Mouse (Mus musculus) lung, embryonic 15.5 days (tissue): ENCODE results near the gene Tmprss6. TPM values are rescaled to one million over a fixed set of nuclear protein-coding genes. Genes with fewer than 3 reads are reported as not detected.

Source experiments
- ATAC-seq: fragments of 200-750 bp; cut with Nextera tagmentation; 2 replicates; pipeline ENCODE4 v1.8.0; 2017; ENCODE audit warnings: moderate number of reproducible peaks, borderline replicate concordance; ENCODE audit not compliant: low FRiP score, low TSS enrichment; ENCODE audit errors: extremely low read depth
- H3K27ac ChIP-seq: fragments of 300-500 bp; sonication (generic); 2 replicates; pipeline ENCODE4 v1.5.1; 2015; ENCODE audit warnings: moderate library complexity, mild to moderate bottlenecking, inconsistent platforms
- H3K27me3 ChIP-seq: fragments of 300-500 bp; sonication (generic); 2 replicates; pipeline ENCODE4 v1.6.1; 2015; ENCODE audit warnings: inconsistent platforms
- H3K36me3 ChIP-seq: fragments of 300-500 bp; sonication (generic); 2 replicates; pipeline ENCODE4 v1.6.1; 2015; ENCODE audit warnings: inconsistent platforms
- H3K4me1 ChIP-seq: fragments of 300-500 bp; sonication (generic); 2 replicates; pipeline ENCODE4 v1.6.1; 2015; ENCODE audit warnings: inconsistent platforms
- H3K4me2 ChIP-seq: fragments of 300-500 bp; sonication (generic); 2 replicates; pipeline ENCODE4 v1.6.1; 2015; ENCODE audit warnings: inconsistent platforms, mild to moderate bottlenecking, moderate library complexity
- H3K4me3 ChIP-seq: fragments of 300-500 bp; sonication (generic); 2 replicates; pipeline ENCODE4 v1.5.1; 2015; ENCODE audit warnings: mild to moderate bottlenecking, inconsistent platforms
- H3K9ac ChIP-seq: fragments of 300-500 bp; sonication (generic); 2 replicates; pipeline ENCODE4 v1.6.1; 2015; ENCODE audit warnings: inconsistent platforms
- H3K9me3 ChIP-seq: fragments of 300-500 bp; sonication (generic); 2 replicates; pipeline ENCODE4 v1.6.1; 2016; ENCODE audit warnings: inconsistent platforms
- WGBS: fragments of 180-500 bp; shearing (Covaris S2); methylation state at CpG from one replicate; pipeline ENCODE4 v1.1.7; 2015; 5-methylcytosine and 5-hydroxymethylcytosine counted together
- polyA plus RNA-seq: library from polyadenylated mRNA; unstranded; fragments of >200 nt; fragmentation: Nextera tagmentation; extraction: Ambion mirVana; gene quantifications from 2 replicates; pipeline ENCODE4 v1.2.1, GENCODE M21; 2015

Gene Tmprss6
- polyA plus RNA-seq, 1 experiment from 2014 or later = 0.06 TPM

- ATAC-seq = peak; percentile 72
- H3K4me3 ChIP-seq = peak within 1 kb of the TSS; percentile 69
- H3K4me1 ChIP-seq = peaks cover 68% of the 10 kb centered on the region
- 0 out of 2 replicates have a peak, but pooled peaks cover 3% of the 10 kb centered on the region for H3K36me3 ChIP-seq
- H3K9ac ChIP-seq = peak within 1 kb of the TSS; percentile 51
- H3K9me3 ChIP-seq = no peaks in the 10 kb centered on the region
- H3K4me2 ChIP-seq = peak within 1 kb of the TSS; percentile 89
- peaks cover 18% of the 10 kb centered on the region; the same call in 1 of the 2 replicates for H3K27me3 ChIP-seq
- peak within 1 kb of the TSS; percentile 99 for H3K27ac ChIP-seq
- WGBS = under 1% methylated on average over 40 of the region's 40 CpGs
Measured at GRCm38 (mm10) chr15:78406293-78406934, 62.0 kb downstream of the Tmprss6 start, which contains the start of gene Mpst. TSS of gene Mpst (plus strand) at chr15:78406416.

GRCm38 (mm10) chr15:78405517-78406211, 62.8 kb downstream of the Tmprss6 start, which contains the start of gene Tst:
TSS of gene Tst (minus strand) at chr15:78405907.
- Histone ChIP-seq H3K27ac (peak within 1 kb of the TSS; percentile 99), H3K9me3 (no peaks in the 10 kb centered on the region), H3K4me1 (peaks cover 71% of the 10 kb centered on the region), H3K9ac (peak within 1 kb of the TSS; percentile 51), H3K36me3 (no peaks in the 10 kb centered on the region), H3K4me2 (peak within 1 kb of the TSS; percentile 89), H3K27me3 (peaks cover 15% of the 10 kb centered on the region; the same call in 1 of the 2 replicates), H3K4me3 (peak within 1 kb of the TSS; percentile 69)
- peak; percentile 82 for ATAC-seq
- WGBS = 1% methylated on average over 34 of the region's 34 CpGs

- no peaks in the 10 kb centered on the region for H3K9me3 ChIP-seq
- peak overlapping the region; percentile 51 for H3K9ac ChIP-seq
- peak overlapping the region; percentile 89 for H3K4me2 ChIP-seq
- WGBS = 46% methylated on average over 11 of the region's 11 CpGs
- peak overlapping the region; percentile 69 for H3K4me3 ChIP-seq
- ATAC-seq = no peak
- H3K27me3 ChIP-seq = peaks cover 10% of the 10 kb centered on the region; the same call in 1 of the 2 replicates
- peak overlapping the region; percentile 99 for H3K27ac ChIP-seq
- H3K36me3 ChIP-seq = no peaks in the 10 kb centered on the region
- peaks cover 65% of the 10 kb centered on the region for H3K4me1 ChIP-seq
Measured at GRCm38 (mm10) chr15:78405098-78405497, 63.3 kb downstream of the Tmprss6 start.

GRCm38 (mm10) chr15:78403896-78404295, 64.5 kb downstream of the Tmprss6 start:
- peak overlapping the region; percentile 69 for H3K4me3 ChIP-seq
- H3K27ac ChIP-seq = peak overlapping the region; percentile 99
- peak overlapping the region; percentile 89 for H3K4me2 ChIP-seq

GRCm38 (mm10) chr15:78403301-78403741, 65.1 kb downstream of the Tmprss6 start:
- H3K4me3 ChIP-seq = peak overlapping the region; percentile 69
- WGBS = 38% methylated on average over 3 of the region's 3 CpGs
- peaks cover 57% of the 10 kb centered on the region for H3K4me1 ChIP-seq
- no peaks in the 10 kb centered on the region for H3K27me3 ChIP-seq
- H3K4me2 ChIP-seq = peak overlapping the region; percentile 89
- 0 out of 2 replicates have a peak overlapping the region, but pooled peaks have one; percentile 13 for H3K9ac ChIP-seq
- no peak for ATAC-seq
- 0 out of 2 replicates have a peak, but pooled peaks cover 4% of the 10 kb centered on the region for H3K36me3 ChIP-seq
- peak overlapping the region; percentile 99 for H3K27ac ChIP-seq
- H3K9me3 ChIP-seq = no peaks in the 10 kb centered on the region

More at GRCm38 (mm10) chr15:78403896-78404295, 64.5 kb downstream of the Tmprss6 start:
- Histone ChIP-seq H3K36me3 (0 out of 2 replicates have a peak, but pooled peaks cover 4% of the 10 kb centered on the region), H3K9ac (0 out of 2 replicates have a peak overlapping the region, but pooled peaks have one; percentile 13), H3K9me3 (no peaks in the 10 kb centered on the region), H3K27me3 (no peaks in the 10 kb centered on the region), H3K4me1 (peaks cover 57% of the 10 kb centered on the region)
- 8% methylated on average over 1 of the region's 1 CpGs for WGBS
- ATAC-seq = no peak

GRCm38 (mm10) chr15:78402423-78402822, 66.0 kb downstream of the Tmprss6 start:
- no peak overlapping the region for H3K4me3 ChIP-seq
- peak overlapping the region; percentile 99 for H3K27ac ChIP-seq
- WGBS = 45% methylated on average over 7 of the region's 7 CpGs
- H3K9me3 ChIP-seq = no peaks in the 10 kb centered on the region
- no peaks in the 10 kb centered on the region for H3K27me3 ChIP-seq
- ATAC-seq = peak; percentile 15; the same call in 1 of the 2 replicates
- no peak overlapping the region for H3K9ac ChIP-seq
- peak overlapping the region; percentile 89 for H3K4me2 ChIP-seq
- H3K36me3 ChIP-seq = 0 out of 2 replicates have a peak, but pooled peaks cover 4% of the 10 kb centered on the region
- H3K4me1 ChIP-seq = peaks cover 51% of the 10 kb centered on the region

- 0 out of 2 replicates have a peak overlapping the region, but pooled peaks have one; percentile 0 for H3K9ac ChIP-seq
Measured at GRCm38 (mm10) chr15:78401921-78402320, 66.5 kb downstream of the Tmprss6 start.

GRCm38 (mm10) chr15:78401345-78401744, 67.1 kb downstream of the Tmprss6 start:
- Histone ChIP-seq H3K27ac (peak overlapping the region; percentile 99), H3K9ac (0 out of 2 replicates have a peak overlapping the region, but pooled peaks have one; percentile 0), H3K4me2 (peak overlapping the region; percentile 89), H3K4me1 (peaks cover 47% of the 10 kb centered on the region), H3K36me3 (0 out of 2 replicates have a peak, but pooled peaks cover 4% of the 10 kb centered on the region), H3K27me3 (no peaks in the 10 kb centered on the region), H3K4me3 (no peak overlapping the region), H3K9me3 (no peaks in the 10 kb centered on the region)
- ATAC-seq = no peak
- WGBS = 61% methylated on average over 6 of the region's 6 CpGs

More at GRCm38 (mm10) chr15:78401921-78402320, 66.5 kb downstream of the Tmprss6 start:
- ATAC-seq = no peak
- 26% methylated on average over 4 of the region's 4 CpGs for WGBS
- H3K27ac ChIP-seq = peak overlapping the region; percentile 99
- 0 out of 2 replicates have a peak, but pooled peaks cover 4% of the 10 kb centered on the region for H3K36me3 ChIP-seq
- no peaks in the 10 kb centered on the region for H3K9me3 ChIP-seq
- H3K27me3 ChIP-seq = no peaks in the 10 kb centered on the region
- H3K4me3 ChIP-seq = no peak overlapping the region
- peak overlapping the region; percentile 89 for H3K4me2 ChIP-seq
- H3K4me1 ChIP-seq = peaks cover 47% of the 10 kb centered on the region

GRCm38 (mm10) chr15:78395478-78395962, 72.9 kb downstream of the Tmprss6 start, which contains the start of gene Tex33:
TSS of gene Tex33 (minus strand) at chr15:78395912.
- H3K4me3 ChIP-seq = no peak within 1 kb of the TSS
- ATAC-seq = no peak
- no peak within 1 kb of the TSS for H3K4me2 ChIP-seq
- H3K9me3 ChIP-seq = no peaks in the 10 kb centered on the region
- H3K9ac ChIP-seq = no peak within 1 kb of the TSS
- H3K27ac ChIP-seq = no peak within 1 kb of the TSS
- 0 out of 2 replicates have a peak, but pooled peaks cover 4% of the 10 kb centered on the region for H3K36me3 ChIP-seq
- no peaks in the 10 kb centered on the region for H3K4me1 ChIP-seq
- 73% methylated on average over 8 of the region's 8 CpGs for WGBS
- no peaks in the 10 kb centered on the region for H3K27me3 ChIP-seq

GRCm38 (mm10) chr15:78390855-78391254, 77.6 kb downstream of the Tmprss6 start:
- H3K36me3 ChIP-seq = no peaks in the 10 kb centered on the region
- no peak overlapping the region for H3K4me3 ChIP-seq
- no peak overlapping the region for H3K9ac ChIP-seq
- no peak overlapping the region for H3K27ac ChIP-seq
- 66% methylated on average over 3 of the region's 3 CpGs for WGBS
- ATAC-seq = no peak
- H3K4me1 ChIP-seq = no peaks in the 10 kb centered on the region
- no peak overlapping the region for H3K4me2 ChIP-seq
- no peaks in the 10 kb centered on the region for H3K9me3 ChIP-seq
- H3K27me3 ChIP-seq = no peaks in the 10 kb centered on the region
